ENCODE assay signal across 19 mouse cellular contexts in the genomic region with DNA sequence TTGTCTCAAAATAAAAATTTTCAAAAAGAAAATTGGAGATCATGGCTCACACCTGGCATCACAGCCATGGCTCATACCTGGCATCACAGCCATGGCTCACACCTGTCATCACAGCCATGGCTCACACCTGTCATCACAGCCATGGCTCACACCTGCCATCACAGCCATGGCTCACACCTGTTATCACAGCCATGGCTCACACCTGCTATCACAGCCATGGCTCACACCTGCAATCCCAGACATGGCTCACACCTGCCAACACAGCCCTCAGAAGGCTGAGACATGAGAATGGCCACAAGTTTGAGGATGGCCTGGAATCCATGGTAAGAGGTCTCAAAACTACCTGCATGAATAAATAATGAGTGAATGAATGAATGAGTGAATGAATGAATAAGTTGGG.
"Had no signal": no experiment of that assay in that cellular context is flagged by ENCODE, and none has a peak within 500 bp of the region (broad histone marks: within the 10 kb centered on the region; RNA-seq: fewer than 3 reads in every experiment).

No protein-coding gene starts in this region.

- H3K27ac ChIP-seq: kidney, postnatal 0 days; layer of hippocampus, adult 2 months; limb, embryonic 10.5 days; limb, embryonic 13.5 days; liver, embryonic 12.5 days; liver, embryonic 15.5 days; lung, embryonic 15.5 days; midbrain, embryonic 10.5 days; midbrain, embryonic 13.5 days had no signal

- H3K27me3 ChIP-seq: limb, embryonic 13.5 days; liver, embryonic 12.5 days; liver, embryonic 15.5 days; lung, embryonic 15.5 days; midbrain, embryonic 13.5 days had no signal

- H3K9ac ChIP-seq: limb, embryonic 13.5 days; liver, embryonic 12.5 days; liver, embryonic 15.5 days; lung, embryonic 15.5 days; midbrain, embryonic 13.5 days had no signal

- ATAC-seq: liver, embryonic 12.5 days; midbrain, embryonic 13.5 days; midbrain, embryonic 16.5 days had no signal

- H3K36me3 ChIP-seq: liver, embryonic 12.5 days; liver, embryonic 15.5 days; lung, embryonic 15.5 days had no signal

- H3K9me3 ChIP-seq: limb, embryonic 10.5 days; limb, embryonic 13.5 days; liver, embryonic 12.5 days; liver, embryonic 15.5 days; lung, embryonic 15.5 days; megakaryocyte, embryonic 14.5 days; midbrain, embryonic 10.5 days; midbrain, embryonic 13.5 days had no signal

- DNase-seq: kidney, postnatal 25 days; layer of hippocampus, adult 9-11 months; liver; lung, adult 18-20 months; lung, postnatal 10 days; lung, postnatal 36 days; thymus, adult 18-20 months; thymus, postnatal 36 days had no signal

- H3K4me1 ChIP-seq: liver, embryonic 12.5 days; liver, embryonic 15.5 days; lung, embryonic 15.5 days; midbrain, embryonic 10.5 days; midbrain, embryonic 13.5 days had no signal

- H3K4me3 ChIP-seq: layer of hippocampus, adult 2 months; limb, embryonic 10.5 days; limb, embryonic 13.5 days; liver, embryonic 12.5 days; liver, embryonic 15.5 days; lung, embryonic 15.5 days; megakaryocyte, embryonic 14.5 days; midbrain, embryonic 10.5 days; midbrain, embryonic 13.5 days had no signal

- H3K4me2 ChIP-seq: limb, embryonic 13.5 days; liver, embryonic 12.5 days; liver, embryonic 15.5 days; lung, embryonic 15.5 days; midbrain, embryonic 13.5 days had no signal
